Mouse (Mus musculus) gastrocnemius, postnatal 14 days (tissue): ENCODE results near the gene Nedd9. TPM values are rescaled to one million over a fixed set of nuclear protein-coding genes. Genes with fewer than 3 reads are reported as not detected.

Experiments
- DNase-seq: peaks from one replicate; pipeline ENCODE4 v3.0.0; 2021; ENCODE audit warnings: mixed read lengths
- intact Hi-C: fragments of 180-260 bp; cut with DNase I; formaldehyde crosslinking; loops from one replicate; pipeline ENCODE4 v1.15.1; 2025; ENCODE audit warnings: low total_unique reads
- long read RNA-seq, 2 experiments: library from polyadenylated mRNA; stranded (forward); transcript quantifications; one replicate each; pipeline ENCODE4 v2.0.0; 2021
- total RNA-seq, 2 experiments: library from RNA; stranded (reverse); gene quantifications; 2 replicates each; pipeline ENCODE4 v1.2.3; 2021

The Nedd9 gene
- 10 to 100 TPM in 1 of 2 experiments, 1 to 10 TPM in 1; 9.0 to 11.4 TPM for total RNA-seq
- long read RNA-seq, experiment 1, full-length matches to known transcripts = 2 of 2 reads
- long read RNA-seq, experiment 1, partial matches to known transcripts = 0 of 2 reads
- long read RNA-seq, experiment 1, other reads (novel, unspliced or antisense) = 0 of 2 reads
- long read RNA-seq, experiment 2, full-length matches to known transcripts = 6 of 10 reads
- long read RNA-seq, experiment 2, partial matches to known transcripts = 3 of 10 reads
- long read RNA-seq, experiment 2, other reads (novel, unspliced or antisense) = 1 of 10 reads

DNA sequence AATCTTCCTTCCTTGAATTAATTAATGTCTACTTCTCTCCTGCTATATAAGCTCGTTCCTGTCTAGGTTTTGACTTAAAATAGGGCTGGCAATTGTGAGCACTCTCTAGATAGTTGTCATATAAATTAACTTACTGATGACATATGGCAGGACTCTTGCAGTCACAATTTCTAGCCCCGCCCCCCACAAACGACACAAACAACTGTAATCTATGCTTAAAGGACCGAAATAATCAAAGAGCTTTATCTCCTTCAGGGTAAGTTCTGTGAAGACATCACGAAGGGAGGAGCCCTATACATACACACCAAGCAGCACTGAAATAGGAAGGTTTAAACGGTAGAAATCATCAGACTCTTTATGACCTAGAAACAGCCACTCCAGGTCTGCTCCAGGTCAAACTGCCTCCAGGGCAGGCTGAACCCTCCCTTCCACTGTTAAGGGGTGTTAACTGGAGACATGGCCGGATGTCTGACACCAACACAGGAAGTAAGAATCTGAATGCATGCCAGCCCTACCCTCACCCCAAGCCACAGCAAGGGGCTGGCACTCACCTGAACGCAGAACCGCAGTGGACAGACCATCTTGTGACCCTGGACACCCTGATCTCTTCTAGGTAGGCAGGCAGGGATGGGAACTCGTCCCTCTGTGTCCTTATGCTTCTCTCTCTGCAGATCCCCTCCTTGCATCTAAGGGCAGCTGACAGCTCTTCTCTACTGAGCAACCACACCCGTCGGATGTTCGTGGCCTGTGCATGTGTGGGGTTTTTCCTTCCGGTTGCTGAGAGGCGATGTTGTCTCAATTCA, at the start of gene Nedd9:
Gene Nedd9, minus strand, starts transcription at position 757 of the 803 bp plus-strand sequence.
- DNase-seq = no peak
- intact Hi-C loops = no loop called here

DNA sequence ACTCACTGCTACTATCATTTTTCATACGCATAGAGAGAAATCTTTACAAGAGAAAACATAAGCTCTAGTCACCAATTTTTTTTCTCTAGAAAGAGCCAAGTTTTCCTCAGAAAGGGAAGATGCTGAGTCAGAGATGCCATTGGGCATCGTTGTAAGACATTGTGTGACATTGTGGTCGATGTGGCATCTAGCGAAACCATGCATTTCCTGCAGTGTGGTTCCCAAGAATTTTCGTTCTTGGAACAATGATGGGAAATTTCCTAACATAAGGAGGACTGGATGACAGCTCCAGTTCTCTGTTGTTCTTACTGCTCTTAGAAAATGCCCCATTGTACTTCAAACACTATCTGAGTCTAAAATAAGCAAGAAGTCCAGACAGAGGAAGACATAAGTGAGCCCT, 45.5 kb upstream of the Nedd9 start:
- intact Hi-C loops = no loop called here
- no peak for DNase-seq

DNA sequence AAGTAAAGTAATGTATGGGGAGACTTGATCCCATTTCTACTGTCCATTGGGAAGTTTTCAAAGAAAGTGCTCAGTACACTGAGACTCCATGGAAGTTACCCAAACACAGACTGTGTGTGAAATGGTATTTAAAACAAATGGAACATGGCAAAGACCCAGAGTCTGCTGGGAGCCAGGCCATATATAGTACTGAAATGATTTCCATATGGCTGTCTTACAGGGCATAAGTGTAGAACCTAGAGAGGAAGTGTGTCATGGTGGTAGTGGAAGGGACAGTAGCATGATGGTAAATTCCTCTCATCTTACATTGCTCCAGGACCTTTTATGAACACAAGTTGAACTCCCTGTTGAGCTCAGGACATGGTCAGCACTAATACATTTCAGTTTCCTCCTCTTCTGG, 43.2 kb upstream of the Nedd9 start:
- DNase-seq = no peak
- intact Hi-C loops = no loop called here

DNA sequence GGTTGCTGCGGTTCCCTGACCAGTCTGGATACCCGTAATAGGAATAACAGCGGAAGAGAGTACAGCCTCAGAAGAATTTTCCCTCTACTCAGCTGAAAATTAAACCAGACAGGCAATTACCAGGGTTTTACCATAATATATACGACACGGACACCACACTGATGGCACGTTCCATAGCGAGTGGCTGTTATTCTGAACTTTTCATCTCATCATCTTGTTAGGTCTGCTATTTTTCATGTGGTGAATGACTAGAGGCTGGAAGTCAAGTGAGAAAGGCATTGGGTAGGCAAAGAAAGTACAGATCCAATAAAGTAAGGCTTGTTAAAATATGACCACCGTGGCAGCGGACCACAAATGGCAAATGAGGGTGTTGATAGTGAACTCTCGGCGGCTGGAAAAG, 37.0 kb upstream of the Nedd9 start:
- DNase-seq = no peak
- intact Hi-C loops = no loop called here

DNA sequence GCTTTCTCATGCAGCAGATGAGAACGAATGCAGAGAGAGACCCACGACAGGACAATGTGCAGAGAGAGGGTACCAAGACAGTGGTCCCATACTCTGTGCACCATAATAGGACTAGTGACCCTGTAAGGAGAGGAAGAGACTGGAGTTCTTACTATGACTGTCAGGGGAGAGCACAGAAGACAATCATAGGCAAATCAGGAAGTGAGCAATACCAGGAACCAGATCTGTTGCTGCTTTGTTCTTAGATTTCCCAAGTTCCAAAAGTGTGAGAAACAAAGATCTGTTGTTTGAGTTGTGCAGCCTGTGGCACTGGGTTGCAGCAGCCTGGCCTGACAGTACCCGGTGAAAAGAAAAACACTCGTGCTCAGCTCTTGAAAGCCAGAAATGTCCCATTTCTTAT, 34.1 kb upstream of the Nedd9 start:
- intact Hi-C loops = no loop called here
- DNase-seq = no peak

DNA sequence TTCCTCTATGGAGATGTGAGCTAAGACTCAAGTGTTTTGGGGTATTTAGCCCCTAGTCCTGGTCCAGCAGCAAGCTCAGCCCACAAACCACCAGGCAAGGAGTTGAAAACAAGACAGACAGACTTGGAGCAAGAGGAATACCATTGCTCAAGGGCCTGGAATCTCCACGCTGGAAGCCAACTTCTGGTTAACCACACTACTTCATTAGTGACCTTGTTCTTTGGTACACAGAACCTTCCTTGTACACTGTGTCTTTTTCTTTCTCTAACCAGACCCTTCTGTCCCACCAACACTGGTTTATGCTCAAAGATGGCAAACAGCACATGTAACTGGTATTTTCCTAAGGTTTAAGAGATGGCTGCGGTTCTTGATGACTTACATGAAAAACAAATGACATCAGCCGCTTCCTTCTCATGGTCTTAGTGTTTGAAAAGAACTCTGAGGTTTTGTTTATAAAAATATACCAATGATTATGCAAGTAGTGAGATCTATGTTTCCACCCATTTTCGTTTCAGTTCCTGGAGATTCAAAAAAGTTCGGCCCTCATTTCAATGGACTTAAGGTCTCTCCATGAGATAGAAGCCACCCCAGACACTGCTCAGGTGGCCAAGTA, 33.5 kb upstream of the Nedd9 start:
- intact Hi-C loops = no loop called here
- no peak for DNase-seq

- intact Hi-C loops = no loop called here
- no peak for DNase-seq
Observed at GRCm38 (mm10) chr13:41519792-41520191, 32.6 kb upstream of the Nedd9 start.

DNA sequence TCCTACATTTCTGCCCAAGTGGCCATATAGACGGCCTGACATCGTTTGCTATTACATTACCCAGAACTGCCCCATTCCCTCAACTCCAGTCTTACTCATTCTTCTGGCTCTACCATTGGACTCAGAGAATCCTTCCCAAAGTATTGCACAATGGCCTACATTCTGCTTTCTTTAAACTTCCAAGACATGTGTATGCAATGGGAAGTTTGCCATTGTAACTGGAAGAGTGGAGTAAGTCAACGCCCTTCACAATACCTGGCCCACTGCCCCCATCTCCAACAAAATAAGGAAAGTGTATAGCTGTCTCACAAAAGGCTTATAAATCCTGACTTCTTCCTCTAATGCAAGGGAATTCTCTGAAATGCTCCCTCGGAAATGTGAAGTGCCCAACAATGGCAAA, 30.0 kb upstream of the Nedd9 start:
- no peak for DNase-seq
- intact Hi-C loops = no loop called here

DNA sequence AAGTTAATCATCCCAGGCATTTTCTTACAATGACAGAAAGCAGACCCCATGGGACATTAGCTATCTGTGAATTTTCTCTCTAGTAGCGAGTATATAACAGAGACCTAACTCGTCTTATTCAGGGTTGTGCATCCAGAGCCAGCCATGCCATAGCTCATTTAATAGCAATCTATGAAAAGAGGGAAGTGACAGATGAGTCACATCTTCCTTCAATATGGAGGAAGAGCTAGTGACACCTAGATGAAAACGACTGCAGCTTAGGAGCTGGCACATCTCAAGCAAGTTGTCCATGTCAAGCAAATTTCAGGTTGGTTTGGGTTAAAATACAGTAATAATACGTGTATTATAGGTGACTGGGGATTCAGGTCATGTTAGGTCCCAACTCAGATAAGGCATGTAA, 28.6 kb upstream of the Nedd9 start:
- DNase-seq = no peak
- intact Hi-C loops = no loop called here

DNA sequence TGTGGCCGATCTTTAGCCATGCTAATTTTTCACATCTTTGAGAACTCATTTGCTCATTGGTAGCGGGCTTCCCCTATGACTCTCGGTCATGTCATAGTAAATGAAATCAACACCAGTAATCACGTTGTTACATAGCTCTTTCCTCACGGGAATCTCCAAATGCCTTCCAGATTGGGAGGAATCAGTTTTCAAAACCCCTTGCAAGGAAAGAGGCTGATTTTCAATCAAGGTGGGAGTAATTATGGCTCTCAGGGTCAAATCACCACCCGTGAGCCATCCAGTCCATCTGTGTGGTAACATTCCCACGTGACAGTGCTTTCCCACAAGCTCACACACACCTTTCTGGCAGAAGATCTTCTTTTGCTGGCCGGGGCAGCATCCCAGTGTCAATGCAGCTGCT, 27.8 kb upstream of the Nedd9 start:
- intact Hi-C loops = no loop called here
- DNase-seq = no peak

GRCm38 (mm10) chr13:41513456-41513855, 26.3 kb upstream of the Nedd9 start:
- intact Hi-C loops = no loop called here
- no peak for DNase-seq

DNA sequence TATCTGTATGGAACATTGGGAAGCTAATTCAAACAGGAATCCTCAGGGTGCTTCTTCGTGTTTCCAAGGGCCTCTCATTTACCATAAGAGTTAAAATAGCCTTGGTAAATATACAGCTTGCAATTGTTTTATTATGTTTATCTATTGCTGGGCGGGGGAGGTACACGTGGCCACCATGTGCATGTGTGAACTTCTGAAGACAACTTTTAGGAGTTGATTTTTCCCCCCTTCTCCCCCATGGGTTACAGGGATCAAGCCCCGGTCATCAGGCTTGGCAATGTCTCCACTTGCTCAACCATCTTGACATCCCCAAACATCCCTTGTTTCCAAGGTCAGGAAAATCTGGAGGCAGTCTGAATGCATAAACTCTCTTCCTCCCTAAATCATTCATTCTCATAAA, 25.1 kb upstream of the Nedd9 start:
- no peak for DNase-seq
- intact Hi-C loops = no loop called here

- intact Hi-C loops = no loop called here
- no peak for DNase-seq
Observed at GRCm38 (mm10) chr13:41510631-41511419, 23.7 kb upstream of the Nedd9 start.

DNA sequence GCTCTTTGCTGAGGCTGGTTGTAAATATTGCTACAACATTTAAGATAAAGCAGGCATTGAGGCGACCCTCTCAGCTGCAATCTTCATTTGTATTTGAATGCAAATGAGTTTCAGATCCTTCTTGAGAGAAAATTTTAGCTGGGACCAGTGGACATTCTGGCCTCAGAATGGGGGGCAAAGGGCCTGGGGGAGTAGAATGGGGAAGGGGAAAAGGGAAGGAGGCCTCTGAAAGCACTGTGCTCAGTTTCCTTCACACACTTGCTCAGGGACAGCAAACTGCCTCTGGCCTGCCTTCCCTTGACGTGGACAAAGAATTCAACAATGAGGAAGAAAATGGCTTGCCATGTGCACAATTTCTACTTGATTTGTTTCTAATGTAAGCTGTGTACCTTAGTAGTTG, 18.4 kb upstream of the Nedd9 start:
- intact Hi-C loops = no loop called here

DNA sequence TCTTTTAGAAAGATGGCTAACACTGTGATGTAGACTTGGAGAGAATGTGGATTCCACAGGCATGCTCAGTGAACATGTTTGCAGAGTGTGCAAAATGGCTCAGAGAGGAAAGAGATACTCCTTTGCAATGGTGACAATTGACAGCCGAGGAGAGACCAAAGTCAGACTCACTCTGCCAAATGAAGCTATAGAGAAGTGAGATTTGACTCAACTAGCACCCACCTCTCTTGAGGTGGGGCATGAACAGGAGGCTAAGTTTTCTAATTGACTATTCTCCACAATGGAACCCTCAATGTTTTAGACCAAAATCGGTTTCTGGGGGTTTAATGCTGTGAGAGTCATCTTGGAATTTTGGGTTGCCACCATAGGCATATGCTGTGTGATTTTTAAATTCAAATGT, 17.8 kb upstream of the Nedd9 start:
- intact Hi-C loops = no loop called here

More for the DNA sequence above, 18.4 kb upstream of the Nedd9 start:
- DNase-seq = no peak

GRCm38 (mm10) chr13:41504448-41504847, 17.3 kb upstream of the Nedd9 start:
- DNase-seq = no peak
- intact Hi-C loops = no loop called here

More for the DNA sequence above, 17.8 kb upstream of the Nedd9 start:
- DNase-seq = no peak

- intact Hi-C loops = no loop called here
Observed at GRCm38 (mm10) chr13:41502917-41503301, 15.7 kb upstream of the Nedd9 start.

GRCm38 (mm10) chr13:41502136-41502916, 15.2 kb upstream of the Nedd9 start:
- intact Hi-C loops = no loop called here
- DNase-seq = no peak

More at GRCm38 (mm10) chr13:41502917-41503301, 15.7 kb upstream of the Nedd9 start:
- DNase-seq = no peak

DNA sequence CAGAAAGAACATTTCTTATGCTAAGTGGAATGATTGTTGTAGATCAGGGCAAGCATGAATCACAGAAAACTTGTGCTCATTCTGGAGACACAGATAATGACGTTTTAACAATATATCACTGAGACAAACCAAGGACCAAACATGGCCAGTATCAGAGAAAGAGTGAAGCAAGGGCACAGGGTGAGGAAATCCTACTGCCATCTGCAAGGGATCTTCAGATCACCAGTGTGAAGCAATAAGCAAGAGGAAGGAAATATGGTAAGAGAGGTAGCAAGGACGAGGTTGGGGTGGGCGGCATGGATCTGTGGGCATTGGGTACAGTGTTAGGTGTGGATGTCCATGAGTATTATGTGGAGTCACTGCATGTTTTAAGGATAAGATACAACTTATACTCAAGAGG, 13.6 kb upstream of the Nedd9 start:
- DNase-seq = no peak
- intact Hi-C loops = no loop called here
